Mouse (Mus musculus) right cerebral cortex, postnatal 10 days (tissue): Measurements from ENCODE around the gene Ubash3b.
A peak's percentile ranks its signal among the peaks of the same experiment; 100 is the strongest.

Experiments used
- DNase-seq, 2 experiments: peaks; one replicate each; pipeline ENCODE4 v3.0.0; 2021; ENCODE audit warnings: low spot score in 2 of 2

The Ubash3b gene

GRCm38 (mm10) chr9:41161413-41161812, at the start of gene Ubash3b:
Gene Ubash3b (minus strand): TSS chr9:41161697.
- DNase-seq = no peak

- peak; percentile 97 to 98 for DNase-seq
Measured at GRCm38 (mm10) chr9:41207130-41208104, 45.9 kb upstream of the Ubash3b start.

- DNase-seq = no peak
Measured at GRCm38 (mm10) chr9:41206717-41207116, 45.2 kb upstream of the Ubash3b start.

GRCm38 (mm10) chr9:41205267-41205666, 43.8 kb upstream of the Ubash3b start:
- no peak for DNase-seq

DNA sequence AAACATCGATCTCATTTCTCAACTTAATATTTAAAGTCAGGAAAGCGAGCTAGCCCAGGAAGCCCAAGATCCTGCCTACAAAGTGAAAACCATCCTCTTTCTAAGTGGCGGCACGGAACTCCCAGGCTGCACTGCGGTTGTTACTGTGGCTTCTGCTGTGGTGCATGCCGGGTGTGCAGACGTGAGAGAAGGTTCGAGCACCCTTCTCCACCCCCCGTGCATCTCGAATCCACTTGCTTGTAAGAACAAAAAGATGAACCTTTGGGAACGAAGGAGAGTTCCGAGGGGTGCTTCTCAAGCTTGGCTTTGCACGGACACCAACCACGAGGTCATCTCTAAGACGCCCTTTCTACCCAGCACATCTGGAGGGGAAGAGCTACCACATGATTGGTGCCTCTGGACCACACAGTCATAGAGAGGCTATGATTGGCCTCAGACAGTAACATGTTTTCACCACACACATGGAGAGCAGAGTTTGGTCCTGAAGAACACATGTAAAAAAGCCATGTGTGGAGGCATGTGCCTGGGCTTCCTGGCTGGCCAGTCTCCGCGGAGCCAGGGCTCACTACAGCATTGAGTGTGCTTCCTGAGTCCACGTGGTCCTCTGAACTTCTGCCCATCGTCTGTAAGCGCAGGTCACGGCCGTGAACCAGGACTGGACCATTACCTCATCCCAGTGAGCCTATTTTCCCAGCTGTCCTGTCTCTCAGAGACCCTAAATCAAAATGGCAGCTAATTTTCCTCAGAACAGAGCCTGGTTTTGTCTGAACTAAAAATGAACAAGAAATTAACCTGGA, 38.2 kb upstream of the Ubash3b start:
- no peak for DNase-seq

GRCm38 (mm10) chr9:41198501-41199265, 37.2 kb upstream of the Ubash3b start:
- DNase-seq = no peak

DNA sequence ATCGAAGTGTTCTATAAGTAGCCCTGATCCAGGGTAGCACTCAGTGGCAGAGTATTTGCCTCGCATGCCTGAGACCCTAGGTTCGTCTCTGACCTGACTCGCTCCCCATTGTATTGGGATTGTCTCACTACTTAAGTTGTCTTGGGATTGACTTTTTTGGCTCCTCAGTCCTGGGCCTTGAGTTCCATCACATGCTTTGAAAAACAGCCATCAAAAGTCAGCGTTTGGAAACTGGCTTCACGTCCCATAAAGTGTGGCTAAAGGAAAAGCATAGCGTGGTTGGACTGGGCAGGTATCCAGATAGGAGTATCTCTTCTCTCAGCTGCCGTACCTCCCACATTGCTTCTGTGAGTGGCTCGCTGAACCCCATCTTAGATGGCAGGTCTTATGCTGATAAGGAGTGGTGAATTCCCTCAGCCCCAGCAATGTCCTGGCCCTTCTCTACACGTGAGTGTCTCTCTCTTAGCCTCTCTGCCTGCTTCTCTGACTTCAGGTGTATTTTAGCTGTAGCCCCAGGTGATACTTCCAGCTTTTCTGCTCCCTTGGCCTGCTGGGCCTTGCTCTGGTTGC, 34.3 kb upstream of the Ubash3b start:
- no peak for DNase-seq

GRCm38 (mm10) chr9:41191651-41192210, 30.2 kb upstream of the Ubash3b start:
- DNase-seq = no peak

GRCm38 (mm10) chr9:41190745-41191482, 29.4 kb upstream of the Ubash3b start:
- DNase-seq = peak; percentile 92 to 93

- DNase-seq = no peak
Measured at GRCm38 (mm10) chr9:41187939-41188338, 26.4 kb upstream of the Ubash3b start.

- DNase-seq = no peak
Measured at GRCm38 (mm10) chr9:41187498-41187897, 26.0 kb upstream of the Ubash3b start.

- no peak for DNase-seq
Measured at GRCm38 (mm10) chr9:41185331-41185730, 23.8 kb upstream of the Ubash3b start.

DNA sequence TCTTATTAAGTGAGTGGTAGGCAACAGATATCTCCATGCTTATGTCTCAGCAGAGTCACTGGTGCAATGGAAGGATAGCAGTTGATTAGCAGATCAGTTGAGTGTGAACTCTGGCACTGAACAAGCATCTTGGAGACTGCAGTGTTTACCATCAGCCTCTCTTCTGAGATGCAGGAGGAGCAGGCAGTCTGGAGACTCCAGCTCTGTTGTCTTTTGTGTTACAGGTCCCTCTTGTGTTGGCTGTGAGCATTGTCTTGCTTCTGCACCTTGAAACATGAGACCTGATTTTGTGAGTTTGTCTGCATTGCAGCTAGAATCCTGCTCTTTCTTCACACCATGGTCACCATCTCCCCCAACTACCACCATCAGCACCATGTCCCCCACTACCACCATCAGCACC, 21.1 kb upstream of the Ubash3b start:
- peak; percentile 74 to 80 for DNase-seq

DNA sequence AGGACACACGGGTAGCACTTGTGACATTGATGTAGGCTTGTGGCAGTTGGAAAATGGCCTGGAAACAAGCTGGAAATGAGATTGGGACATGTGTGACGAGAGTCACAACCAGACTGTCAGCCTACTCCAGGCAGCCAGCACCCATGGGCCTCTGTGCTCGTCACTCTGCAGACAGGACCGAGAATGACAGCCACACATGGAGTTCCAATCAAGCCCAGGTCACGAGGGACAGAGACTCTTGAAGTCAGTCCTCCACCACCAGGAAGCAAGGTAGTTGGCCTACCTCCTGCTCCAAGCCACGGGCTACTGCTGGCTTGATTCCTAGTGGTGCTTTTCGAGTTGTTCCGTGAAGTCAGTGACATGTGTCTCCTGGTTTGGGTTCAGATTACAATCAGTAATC, 20.3 kb upstream of the Ubash3b start:
- DNase-seq = no peak

DNA sequence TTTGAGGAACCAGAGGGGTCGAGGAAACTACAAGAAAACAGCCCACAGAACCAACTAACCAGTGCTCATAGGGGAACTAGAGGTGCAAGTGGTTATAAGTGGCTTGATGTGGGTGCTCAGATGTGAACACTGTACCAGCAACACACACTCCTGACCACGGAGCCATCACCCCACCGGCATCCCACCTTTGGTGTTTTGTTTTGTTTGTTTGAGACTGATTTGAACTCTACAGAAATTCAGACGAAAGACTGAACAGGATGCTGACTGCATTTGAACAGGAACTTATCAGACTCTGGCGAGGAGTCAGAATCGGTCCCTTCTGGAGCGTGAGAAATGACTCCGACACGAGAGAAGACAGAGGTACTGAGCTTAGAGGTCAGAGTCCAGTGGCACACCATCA, 19.9 kb upstream of the Ubash3b start:
- no peak for DNase-seq

- no peak for DNase-seq
Measured at GRCm38 (mm10) chr9:41179056-41179455, 17.6 kb upstream of the Ubash3b start.

GRCm38 (mm10) chr9:41173158-41173557, 11.7 kb upstream of the Ubash3b start:
- DNase-seq = no peak

GRCm38 (mm10) chr9:41172426-41172825, 10.9 kb upstream of the Ubash3b start:
- DNase-seq = no peak

GRCm38 (mm10) chr9:41170026-41170425, 8.5 kb upstream of the Ubash3b start:
- no peak for DNase-seq

DNA sequence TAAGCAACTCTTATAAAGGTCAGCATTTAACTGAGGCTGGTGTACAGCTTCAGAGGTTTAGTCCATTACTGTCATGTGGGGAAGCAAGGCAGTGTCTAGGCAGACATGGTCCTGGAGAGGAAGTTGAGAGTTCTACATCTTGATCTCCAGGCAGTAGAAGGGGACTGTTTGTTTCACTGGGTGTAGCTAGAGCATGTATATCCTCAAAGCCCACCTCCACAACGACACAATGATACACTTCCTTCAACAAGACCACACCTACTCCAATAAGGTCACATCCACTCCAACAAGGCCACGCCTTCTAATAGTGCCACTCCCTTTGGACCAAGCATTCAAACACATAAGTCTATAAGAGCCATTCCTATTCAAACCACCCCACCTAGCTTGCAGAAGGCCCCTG, 7.2 kb upstream of the Ubash3b start:
- DNase-seq = no peak
